Mouse (Mus musculus): ENCODE results near the gene Pxmp2. TPM values are rescaled to one million over a fixed set of nuclear protein-coding genes. Genes with fewer than 3 reads are reported as not detected.

The Pxmp2 gene
- total RNA-seq, 2 experiments from 2014 or later = 0.94 to 8.6 TPM

DNA sequence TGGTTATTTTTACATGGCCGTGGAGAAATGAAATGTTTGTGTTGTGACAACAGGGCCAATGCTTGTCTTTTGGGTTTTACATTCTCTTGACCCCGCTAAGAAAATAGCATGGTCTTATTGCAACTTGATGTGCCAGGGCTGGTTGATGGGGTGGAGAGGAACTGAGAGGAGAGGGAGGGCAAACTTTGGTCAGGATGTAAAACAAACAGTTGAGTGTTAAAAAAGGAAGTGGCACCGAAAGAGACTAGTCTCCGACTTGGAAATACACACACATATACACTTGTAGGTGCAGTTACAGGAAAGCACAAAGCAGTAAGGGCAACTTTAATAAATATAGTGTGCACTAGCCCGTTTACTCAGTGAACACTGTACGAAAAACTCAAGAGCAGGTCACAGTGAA, 53.6 kb downstream of the Pxmp2 start:
- ATAC-seq (replicated peaks; ENCODE audit: low FRiP score, poor library complexity, severe bottlenecking) = no peak

DNA sequence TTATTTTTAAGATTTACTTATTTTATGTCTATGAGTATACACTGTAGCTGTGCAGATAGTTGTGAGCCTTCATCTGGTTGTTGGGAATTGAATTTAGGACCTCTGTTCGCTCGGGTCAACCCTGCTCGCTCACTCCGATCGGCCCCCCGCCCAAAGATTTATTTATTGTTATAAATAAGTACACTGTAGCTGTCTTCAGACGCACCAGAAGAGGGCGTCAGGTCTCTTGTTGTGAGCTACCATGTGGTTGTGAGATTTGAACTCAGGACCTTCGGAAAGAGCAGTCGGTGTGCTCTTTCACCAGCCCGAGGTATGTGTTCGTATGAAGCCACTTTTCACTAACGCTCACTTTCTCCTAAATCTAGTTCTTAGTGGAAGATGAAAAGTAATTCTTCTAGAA, 54.3 kb downstream of the Pxmp2 start:
- no peak for ATAC-seq (replicated peaks; ENCODE audit: low FRiP score, poor library complexity, severe bottlenecking)

DNA sequence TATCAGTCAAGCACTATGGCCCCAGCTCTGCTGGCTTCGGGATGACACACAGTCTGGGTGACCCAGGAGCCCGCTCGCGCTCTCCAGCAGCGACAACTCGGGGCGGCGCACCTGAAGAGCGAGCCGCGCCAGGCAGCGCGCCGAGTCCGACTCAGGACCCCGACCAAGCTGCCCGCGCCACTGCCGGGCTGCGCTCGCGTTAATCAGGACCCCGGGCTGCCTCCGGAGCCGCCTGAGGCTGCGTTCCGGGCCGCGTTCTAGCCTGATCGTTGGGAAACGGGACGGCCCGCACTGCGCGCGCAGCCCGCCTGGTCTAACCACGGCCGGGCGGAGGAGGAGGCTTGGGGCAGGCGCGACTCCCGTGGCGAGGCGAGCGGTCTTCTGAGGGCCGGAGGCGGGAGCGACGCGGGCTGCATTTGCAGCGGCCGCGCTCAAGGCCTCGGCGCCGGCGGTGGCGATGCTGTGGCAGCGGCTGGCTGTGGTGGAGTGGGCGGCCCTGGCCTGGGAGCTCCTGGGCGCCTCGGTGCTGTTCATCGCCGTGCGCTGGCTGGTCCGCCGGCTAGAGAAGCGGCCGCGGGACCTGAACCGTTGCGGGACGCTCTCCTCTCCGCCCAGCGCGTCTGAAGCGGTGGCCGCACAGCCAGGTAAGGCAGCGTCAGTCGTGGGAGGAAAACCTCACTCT, 55.1 kb downstream of the Pxmp2 start, which contains the start of gene Ankle2:
Gene Ankle2, plus strand, starts transcription at position 225 of the 682 bp plus-strand sequence.
- ATAC-seq (replicated peaks; ENCODE audit: low FRiP score, poor library complexity, severe bottlenecking) = peak; percentile 94

DNA sequence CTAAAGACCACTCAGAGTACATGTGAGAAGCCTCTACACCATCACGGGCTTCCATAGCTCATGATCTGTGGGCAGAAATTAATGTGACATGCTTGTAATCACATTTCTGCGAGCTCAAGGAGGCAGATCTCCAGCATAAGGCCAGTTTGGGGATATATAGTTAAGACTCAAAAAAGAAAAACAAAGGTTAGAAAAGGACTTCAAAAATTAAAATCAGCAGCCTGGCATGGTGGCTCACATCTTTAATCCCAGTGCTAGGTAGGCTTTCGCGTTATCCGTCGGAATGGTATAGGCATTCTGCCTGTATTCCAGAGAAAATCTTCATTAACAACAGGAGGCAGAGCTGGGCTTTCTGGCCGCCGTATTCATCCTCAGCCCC, 55.6 kb downstream of the Pxmp2 start:
- no peak; the same call in 1 of the 2 replicates for ATAC-seq (replicated peaks; ENCODE audit: low FRiP score, poor library complexity, severe bottlenecking)

DNA sequence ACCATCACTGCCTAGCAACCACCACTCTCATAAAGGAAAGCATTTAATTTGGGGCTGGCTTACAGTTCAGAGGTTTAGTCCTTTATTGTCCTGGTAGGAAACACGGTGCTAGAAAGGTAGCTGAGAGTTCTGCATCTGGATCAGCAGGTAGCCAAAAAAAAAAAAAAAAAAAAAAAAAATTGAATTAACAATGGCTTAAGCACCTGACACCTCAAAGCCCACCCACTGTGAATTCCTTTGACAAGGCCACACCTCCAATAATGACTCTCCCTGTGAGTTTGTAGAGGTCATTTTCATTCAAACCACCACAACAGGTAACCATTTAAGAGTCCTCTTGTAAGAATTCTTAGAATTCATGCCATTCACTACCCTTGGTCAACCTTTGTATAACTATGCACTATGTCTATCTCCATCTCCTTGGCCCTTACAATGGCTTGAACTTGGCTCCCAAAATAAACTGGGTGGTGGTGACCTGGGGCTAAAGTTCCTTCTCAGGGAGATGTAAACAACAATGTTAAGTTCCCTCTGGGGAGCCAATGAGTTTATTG, 58.6 kb downstream of the Pxmp2 start:
- ATAC-seq (replicated peaks; ENCODE audit: low FRiP score, poor library complexity, severe bottlenecking) = no peak

DNA sequence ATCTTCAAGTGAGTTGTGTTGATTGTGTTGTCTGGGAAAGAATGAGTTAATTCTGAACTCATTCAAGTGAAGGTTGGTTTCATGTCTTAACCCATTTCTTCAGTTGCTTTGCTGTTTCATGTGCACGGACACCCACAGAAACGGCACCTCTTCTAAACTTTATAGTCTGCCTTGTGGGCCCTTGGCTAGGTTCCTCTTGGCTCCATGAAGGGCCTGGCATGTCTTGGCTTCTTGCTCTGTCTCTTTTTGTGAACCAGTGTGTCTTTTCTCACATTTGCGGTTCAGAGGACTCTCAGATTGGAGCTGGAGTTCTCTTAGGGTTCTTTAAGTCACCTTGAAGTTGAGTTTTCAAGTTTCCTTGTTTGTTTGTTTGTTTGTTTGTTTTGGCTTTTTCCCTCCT, 60.9 kb downstream of the Pxmp2 start:
- ATAC-seq (replicated peaks; ENCODE audit: low FRiP score, poor library complexity, severe bottlenecking) = no peak

Other genes with a start within 250 kb of the Pxmp2 start
- 8.6 TPM in 1 of 2 replicates, not detected in the other for gene Gm17655, start 213.7 kb downstream of the Pxmp2 start, total RNA-seq (2015; ENCODE audit: low replicate concordance)
- 2.0 and 6.8 TPM in 2 replicates for gene Gm17655, start 213.7 kb downstream of the Pxmp2 start, total RNA-seq (2017; ENCODE audit: low replicate concordance)
- not detected in 2 replicates for gene Gm35315, start 191.8 kb downstream of the Pxmp2 start, total RNA-seq (2015; ENCODE audit: low replicate concordance)
- gene Gm35315, start 191.8 kb downstream of the Pxmp2 start, total RNA-seq (2017; ENCODE audit: low replicate concordance) = 0.17 and 1.4 TPM in 2 replicates
- gene Plcxd1, start 186.2 kb downstream of the Pxmp2 start, total RNA-seq (2015; ENCODE audit: low replicate concordance) = not detected in 2 replicates
- not detected in 2 replicates for gene Plcxd1, start 186.2 kb downstream of the Pxmp2 start, total RNA-seq (2017; ENCODE audit: low replicate concordance)
- gene Gtpbp6, start 178.0 kb downstream of the Pxmp2 start, total RNA-seq (2015; ENCODE audit: low replicate concordance) = 1.5 TPM in 1 of 2 replicates, not detected in the other
- 2.1 and 2.2 TPM in 2 replicates for gene Gtpbp6, start 178.0 kb downstream of the Pxmp2 start, total RNA-seq (2017; ENCODE audit: low replicate concordance)
- gene Zfp605, start 176.1 kb downstream of the Pxmp2 start, total RNA-seq (2015; ENCODE audit: low replicate concordance) = 1.5 and 4.0 TPM in 2 replicates
- 1.1 and 1.5 TPM in 2 replicates for gene Zfp605, start 176.1 kb downstream of the Pxmp2 start, total RNA-seq (2017; ENCODE audit: low replicate concordance)
- 53.5 and 67.8 TPM in 2 replicates for gene Chfr, start 150.3 kb downstream of the Pxmp2 start, total RNA-seq (2015; ENCODE audit: low replicate concordance)
- gene Chfr, start 150.3 kb downstream of the Pxmp2 start, total RNA-seq (2017; ENCODE audit: low replicate concordance) = 69.3 and 97.0 TPM in 2 replicates
- gene Golga3, start 109.5 kb downstream of the Pxmp2 start, total RNA-seq (2015; ENCODE audit: low replicate concordance) = 5.6 and 11.1 TPM in 2 replicates
- gene Golga3, start 109.5 kb downstream of the Pxmp2 start, total RNA-seq (2017; ENCODE audit: low replicate concordance) = 18.4 and 19.8 TPM in 2 replicates
- gene Ankle2, start 55.2 kb downstream of the Pxmp2 start, total RNA-seq (2015; ENCODE audit: low replicate concordance) = 24.0 and 31.5 TPM in 2 replicates
- gene Ankle2, start 55.2 kb downstream of the Pxmp2 start, total RNA-seq (2017; ENCODE audit: low replicate concordance) = 25.6 and 41.6 TPM in 2 replicates
- 11.9 and 14.0 TPM in 2 replicates for gene Pgam5, start 16.3 kb downstream of the Pxmp2 start, total RNA-seq (2015; ENCODE audit: low replicate concordance)
- 9.6 and 13.9 TPM in 2 replicates for gene Pgam5, start 16.3 kb downstream of the Pxmp2 start, total RNA-seq (2017; ENCODE audit: low replicate concordance)
- 27.6 and 46.1 TPM in 2 replicates for gene Pole, start 120 bp upstream of the Pxmp2 start, total RNA-seq (2015; ENCODE audit: low replicate concordance)
- gene Pole, start 120 bp upstream of the Pxmp2 start, total RNA-seq (2017; ENCODE audit: low replicate concordance) = 24.4 and 25.5 TPM in 2 replicates
- gene P2rx2, start 57.0 kb upstream of the Pxmp2 start, total RNA-seq (2015; ENCODE audit: low replicate concordance) = not detected in 2 replicates
- gene P2rx2, start 57.0 kb upstream of the Pxmp2 start, total RNA-seq (2017; ENCODE audit: low replicate concordance) = not detected in 2 replicates
- gene Lrcol1, start 58.5 kb upstream of the Pxmp2 start, total RNA-seq (2015; ENCODE audit: low replicate concordance) = not detected in 2 replicates
- not detected in 2 replicates for gene Lrcol1, start 58.5 kb upstream of the Pxmp2 start, total RNA-seq (2017; ENCODE audit: low replicate concordance)
- gene Fbrsl1, start 162.3 kb upstream of the Pxmp2 start, total RNA-seq (2015; ENCODE audit: low replicate concordance) = 6.3 and 9.6 TPM in 2 replicates
- gene Fbrsl1, start 162.3 kb upstream of the Pxmp2 start, total RNA-seq (2017; ENCODE audit: low replicate concordance) = 4.9 and 7.9 TPM in 2 replicates